Mouse (Mus musculus): ENCODE data around the gene Rad54l. TPM values are rescaled to one million over a fixed set of nuclear protein-coding genes. Genes with fewer than 3 reads are reported as not detected.
A peak's percentile ranks its signal among the peaks of the same experiment; 100 is the strongest.

The Rad54l gene
- polyA plus RNA-seq, 1 experiment from 2014 or later: 18.0 TPM

DNA sequence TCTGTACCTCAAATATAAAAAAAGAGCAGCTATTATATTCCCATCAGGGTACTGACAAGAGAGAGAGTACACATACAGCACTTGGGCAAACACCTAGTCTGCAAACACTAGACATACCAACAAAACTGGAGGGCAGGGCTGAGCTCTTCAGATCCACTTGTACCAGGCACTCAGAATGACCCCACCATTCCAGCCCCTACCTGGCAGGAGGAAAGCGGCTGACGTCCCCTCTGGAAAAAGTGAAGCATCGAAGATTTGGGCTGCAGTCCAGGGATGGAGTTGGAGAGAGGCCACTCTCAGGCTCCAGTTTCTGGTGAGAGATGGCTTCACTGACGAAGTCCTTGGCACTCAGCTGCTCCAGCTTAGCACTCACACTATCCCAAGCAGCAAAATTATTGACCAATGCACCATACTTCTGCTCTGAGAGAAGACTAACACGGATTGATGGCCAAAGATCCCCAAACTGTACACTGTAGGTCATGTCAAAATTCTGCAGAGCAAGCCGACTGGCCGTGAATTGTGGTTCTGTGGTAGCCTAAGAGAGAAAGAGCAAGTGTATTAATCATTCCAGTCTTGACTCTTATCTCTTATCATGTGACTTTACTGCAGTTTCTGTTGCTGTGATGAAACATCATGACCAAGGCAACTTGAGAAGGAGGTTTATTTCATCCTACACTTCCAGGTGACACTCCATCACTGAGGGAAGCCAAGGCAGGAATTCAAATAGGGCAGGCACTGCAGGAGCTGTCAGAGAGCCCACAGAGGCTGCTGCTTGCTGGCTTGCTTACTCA is 75.2 kb downstream of the Rad54l start:
- no peak overlapping the region for H3K4me3 ChIP-seq (ENCODE audit: control insufficient read depth in 1 of 2, insufficient read depth in 1 of 2, low read depth in 1 of 2, low read length in 2 of 2)
- WGBS: 61% methylated on average over 7 of the region's 7 CpGs
- H3K36me3 ChIP-seq (ENCODE audit: control insufficient read depth, insufficient read depth, low read length): peaks cover 16% of the 10 kb centered on the region
- H3K4me2 ChIP-seq (ENCODE audit: low read length): no peak overlapping the region
- H3K4me1 ChIP-seq (ENCODE audit: control insufficient read depth in 2 of 2, insufficient read depth in 2 of 2, low read length in 2 of 2): peaks cover 5 to 6% of the 10 kb centered on the region in 2 experiments; a peak in 3 of 4 replicates
- peak overlapping the region; percentile 19; the same call in 1 of the 2 replicates for H3K9ac ChIP-seq (ENCODE audit: low read length)
- no peak for ATAC-seq (ENCODE audit: insufficient number of reproducible peaks, insufficient read depth, low FRiP score, low read depth)
- H3K9me3 ChIP-seq (ENCODE audit: control insufficient read depth, low read length): no peaks in the 10 kb centered on the region
- no peaks in the 10 kb centered on the region for H3K27me3 ChIP-seq (ENCODE audit: control insufficient read depth, insufficient read depth, low read length)
- no peak overlapping the region for H3K27ac ChIP-seq (replicated peaks in 1 of 2; ENCODE audit: control insufficient read depth in 1 of 2, insufficient read depth in 1 of 2, low read depth in 2 of 2, low read length in 2 of 2)

DNA sequence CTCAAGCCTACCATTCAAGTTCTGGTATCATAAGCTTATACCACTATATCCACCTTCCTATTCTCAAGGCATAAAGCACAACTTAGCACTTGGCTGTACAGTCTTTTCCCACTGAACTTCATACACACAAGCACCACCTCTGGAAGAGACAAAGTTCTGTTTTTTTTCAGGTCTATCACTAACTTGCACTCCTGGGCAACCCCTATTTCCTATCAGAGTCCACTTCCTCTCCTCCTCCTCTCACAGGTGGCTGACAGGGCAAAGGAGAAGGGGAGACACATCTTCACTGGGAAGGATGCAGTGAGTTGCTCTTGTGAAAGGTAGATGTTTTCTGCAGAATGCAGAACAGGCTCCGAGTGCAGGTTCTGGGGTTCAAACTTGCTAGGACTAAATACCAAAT is 75.8 kb downstream of the Rad54l start:
- 86% methylated on average over 1 of the region's 1 CpGs for WGBS
- Histone ChIP-seq H3K27ac (replicated peaks in 1 of 2; ENCODE audit: control insufficient read depth in 1 of 2, insufficient read depth in 1 of 2, low read depth in 2 of 2, low read length in 2 of 2) (no peak overlapping the region), H3K4me3 (ENCODE audit: control insufficient read depth in 1 of 2, insufficient read depth in 1 of 2, low read depth in 1 of 2, low read length in 2 of 2) (no peak overlapping the region), H3K36me3 (ENCODE audit: control insufficient read depth, insufficient read depth, low read length) (peaks cover 22% of the 10 kb centered on the region), H3K4me2 (ENCODE audit: low read length) (no peak overlapping the region), H3K9me3 (ENCODE audit: control insufficient read depth, low read length) (no peaks in the 10 kb centered on the region), H3K27me3 (ENCODE audit: control insufficient read depth, insufficient read depth, low read length) (no peaks in the 10 kb centered on the region), H3K9ac (ENCODE audit: low read length) (no peak overlapping the region), H3K4me1 (ENCODE audit: control insufficient read depth in 2 of 2, insufficient read depth in 2 of 2, low read length in 2 of 2) (peaks cover 3 to 6% of the 10 kb centered on the region in 2 experiments; a peak in 3 of 4 replicates)
- no peak for ATAC-seq (ENCODE audit: insufficient number of reproducible peaks, insufficient read depth, low FRiP score, low read depth)

DNA sequence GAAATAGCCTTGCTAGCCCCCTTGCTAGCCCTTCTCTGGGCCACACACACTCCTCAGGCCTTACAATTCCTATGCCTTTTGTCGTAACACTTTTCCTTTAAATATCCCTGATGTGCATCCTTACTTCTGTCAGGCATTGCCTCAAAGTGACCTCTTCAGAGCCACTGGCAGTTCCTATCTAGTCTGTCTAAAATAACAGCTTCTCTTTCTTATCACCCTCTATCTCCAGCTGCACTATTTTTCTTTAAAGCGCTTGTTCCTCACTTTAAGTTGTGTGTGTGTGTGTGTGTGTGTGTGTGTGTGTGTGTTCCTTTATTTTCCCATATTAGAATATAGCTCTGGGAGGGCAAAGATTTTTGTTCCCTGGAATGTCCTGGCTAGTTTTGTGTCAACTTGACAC is 76.9 kb downstream of the Rad54l start:
- WGBS: 80% methylated on average over 2 of the region's 2 CpGs
- Histone ChIP-seq H3K9ac (ENCODE audit: low read length) (no peak overlapping the region), H3K27ac (replicated peaks in 1 of 2; ENCODE audit: control insufficient read depth in 1 of 2, insufficient read depth in 1 of 2, low read depth in 2 of 2, low read length in 2 of 2) (no peak overlapping the region), H3K4me3 (ENCODE audit: control insufficient read depth in 1 of 2, insufficient read depth in 1 of 2, low read depth in 1 of 2, low read length in 2 of 2) (no peak overlapping the region), H3K4me2 (ENCODE audit: low read length) (no peak overlapping the region), H3K27me3 (ENCODE audit: control insufficient read depth, insufficient read depth, low read length) (no peaks in the 10 kb centered on the region), H3K36me3 (ENCODE audit: control insufficient read depth, insufficient read depth, low read length) (peaks cover 32% of the 10 kb centered on the region), H3K4me1 (ENCODE audit: control insufficient read depth in 2 of 2, insufficient read depth in 2 of 2, low read length in 2 of 2) (no peaks in the 10 kb centered on the region), H3K9me3 (ENCODE audit: control insufficient read depth, low read length) (no peaks in the 10 kb centered on the region)
- no peak for ATAC-seq (ENCODE audit: insufficient number of reproducible peaks, insufficient read depth, low FRiP score, low read depth)

Other genes with a start within 250 kb of the Rad54l start
- gene Kncn, start 239.3 kb downstream of the Rad54l start, polyA plus RNA-seq (2014; fragmentation: Nextera tagmentation; extraction: Ambion mirVana): not detected in 2 replicates
- gene 6430628N08Rik, start 233.0 kb downstream of the Rad54l start, polyA plus RNA-seq (2014; fragmentation: Nextera tagmentation; extraction: Ambion mirVana): not detected in 2 replicates
- gene Dmbx1, start 183.8 kb downstream of the Rad54l start, polyA plus RNA-seq (2014; fragmentation: Nextera tagmentation; extraction: Ambion mirVana): not detected in 2 replicates
- gene Faah, start 105.8 kb downstream of the Rad54l start, polyA plus RNA-seq (2014; fragmentation: Nextera tagmentation; extraction: Ambion mirVana): 1.1 and 1.9 TPM in 2 replicates
- gene Nsun4, start 69.8 kb downstream of the Rad54l start, polyA plus RNA-seq (2014; fragmentation: Nextera tagmentation; extraction: Ambion mirVana): 30.3 and 30.5 TPM in 2 replicates
- gene Uqcrh, start 48.6 kb downstream of the Rad54l start, polyA plus RNA-seq (2014; fragmentation: Nextera tagmentation; extraction: Ambion mirVana): 1,366 and 1,395 TPM in 2 replicates
- gene Lrrc41, start 48.4 kb downstream of the Rad54l start, polyA plus RNA-seq (2014; fragmentation: Nextera tagmentation; extraction: Ambion mirVana): 54.1 and 55.9 TPM in 2 replicates
- gene Pomgnt1, start 150 bp upstream of the Rad54l start, polyA plus RNA-seq (2014; fragmentation: Nextera tagmentation; extraction: Ambion mirVana): 66.3 and 66.4 TPM in 2 replicates
- gene Lurap1, start 27.6 kb upstream of the Rad54l start, polyA plus RNA-seq (2014; fragmentation: Nextera tagmentation; extraction: Ambion mirVana): 2.2 and 2.7 TPM in 2 replicates
- 0.19 TPM in 1 of 2 replicates, not detected in the other for gene Tspan1, start 43.9 kb upstream of the Rad54l start, polyA plus RNA-seq (2014; fragmentation: Nextera tagmentation; extraction: Ambion mirVana)
- gene 1700042G07Rik, start 49.7 kb upstream of the Rad54l start, polyA plus RNA-seq (2014; fragmentation: Nextera tagmentation; extraction: Ambion mirVana): not detected in 2 replicates
- not detected in 2 replicates for gene Gm49337, start 49.7 kb upstream of the Rad54l start, polyA plus RNA-seq (2014; fragmentation: Nextera tagmentation; extraction: Ambion mirVana)
- 14.6 and 16.7 TPM in 2 replicates for gene Pik3r3, start 97.9 kb upstream of the Rad54l start, polyA plus RNA-seq (2014; fragmentation: Nextera tagmentation; extraction: Ambion mirVana)

All from heart, embryonic 14.5 days (tissue).